Mouse (Mus musculus) ES-E14 (cell line): ENCODE measurements at regions not wholly inside any gene's neighbourhood (a gene's known extent, or its start where the extent isn't known, plus 50 kb on each side); places are given as distances from the start of the nearest gene placed in this dataset.
"Not testable (repeated sequence)": the region's sequence is repeated elsewhere in the genome, so short reads cannot be mapped to it uniquely, and the experiment has no call there.

Experiments
- DNase-seq: peaks from one replicate; pipeline ENCODE4 v3.0.0-alpha.2; 2013; ENCODE audit warnings: low read depth, low spot score
- H3K27ac ChIP-seq: 2 replicates; pipeline ENCODE4 v1.5.1; 2012; ENCODE audit warnings: low read depth, mild to moderate bottlenecking, low read length, moderate library complexity, mixed read lengths; ENCODE audit not compliant: poor library complexity, insufficient read depth, severe bottlenecking
- H3K36me3 ChIP-seq: 2 replicates; pipeline ENCODE4 v1.6.1; 2012; ENCODE audit warnings: mild to moderate bottlenecking, low read length, moderate library complexity, mixed read lengths; ENCODE audit not compliant: control insufficient read depth, poor library complexity, insufficient read depth, severe bottlenecking
- H3K4me1 ChIP-seq, 2 experiments: fragments of 150-350 bp in 1 of 2; sonication (generic) in 1 of 2; 2 replicates each; pipeline ENCODE4 v1.6.1; 2012; ENCODE audit warnings: low read length in 2 of 2, mild to moderate bottlenecking in 1 of 2, mixed read lengths in 1 of 2; ENCODE audit not compliant: control insufficient read depth in 2 of 2, insufficient read depth in 2 of 2, poor library complexity in 1 of 2
- H3K4me3 ChIP-seq, 2 experiments: fragments of 150-350 bp in 1 of 2; sonication (generic) in 1 of 2; 2 replicates each; pipeline ENCODE4 v1.5.1; 2012; ENCODE audit warnings: low read length in 2 of 2, low read depth in 1 of 2, mild to moderate bottlenecking in 1 of 2, mixed read lengths in 1 of 2; ENCODE audit not compliant: insufficient read depth in 1 of 2, poor library complexity in 1 of 2, severe bottlenecking in 1 of 2
- H3K9ac ChIP-seq: 2 replicates; pipeline ENCODE4 v1.6.1; 2012; ENCODE audit warnings: low read depth, mild to moderate bottlenecking, low read length, mixed read lengths; ENCODE audit not compliant: poor library complexity, insufficient read depth, severe bottlenecking
- H3K9me3 ChIP-seq: fragments of 150-350 bp; sonication (generic); 2 replicates; pipeline ENCODE4 v1.6.1; 2012; ENCODE audit warnings: low read depth, mild to moderate bottlenecking, low read length; ENCODE audit not compliant: control insufficient read depth, insufficient read depth
- CHD2 ChIP-seq: IDR thresholded peaks from 2 replicates; pipeline ENCODE4 v1.6.1; 2014; ENCODE audit warnings: mild to moderate bottlenecking, low read depth, low read length, inconsistent platforms
- HCFC1 ChIP-seq: IDR thresholded peaks from 2 replicates; pipeline ENCODE4 v1.6.1; 2012; ENCODE audit warnings: low read length, inconsistent platforms, borderline replicate concordance; ENCODE audit not compliant: insufficient read depth
- MAFK ChIP-seq: IDR thresholded peaks from 2 replicates; pipeline ENCODE4 v1.6.1; 2014; ENCODE audit warnings: mild to moderate bottlenecking, low read depth, low read length, inconsistent platforms; ENCODE audit not compliant: insufficient read depth
- ZC3H11A ChIP-seq: IDR thresholded peaks from 2 replicates; pipeline ENCODE4 v1.6.1; 2012; ENCODE audit warnings: low read depth, mild to moderate bottlenecking, inconsistent platforms, low read length, borderline replicate concordance
- ZNF384 ChIP-seq: IDR thresholded peaks from 2 replicates; pipeline ENCODE4 v1.6.1; 2012; ENCODE audit warnings: low read depth, low read length, inconsistent platforms
- in situ Hi-C, 2 experiments: fragments of 600-800 bp; cut with MboI; formaldehyde crosslinking; loops; one replicate each; pipeline ENCODE4 v1.15.1; 2025; ENCODE audit warnings: low sequenced_read_pairs in 2 of 2, inconsistent platforms in 1 of 2; ENCODE audit not compliant: unreplicated experiment in 2 of 2

DNA sequence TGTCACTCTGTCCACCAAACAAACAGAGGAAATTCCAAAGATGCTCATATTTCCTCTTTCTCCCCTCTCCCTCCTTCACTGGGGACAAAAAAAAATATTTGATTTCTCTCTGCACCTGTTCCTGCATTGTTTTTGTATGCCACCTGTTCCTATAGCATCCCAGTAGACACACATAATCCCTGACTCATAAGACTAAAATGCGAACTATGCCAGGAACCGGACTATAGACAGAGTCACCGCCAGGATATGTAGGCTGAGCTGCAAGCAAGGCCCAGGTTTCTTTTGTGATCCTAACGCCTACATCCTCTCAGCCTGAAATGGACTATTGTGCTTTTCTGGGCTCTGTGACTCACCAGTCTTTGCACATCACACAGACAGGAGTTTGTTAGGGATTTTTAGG lies 116.9 kb upstream of the Hpf1 start:
- Histone ChIP-seq H3K4me3 (no peak overlapping the region), H3K9me3 (no peaks in the 10 kb centered on the region), H3K9ac (no peak overlapping the region), H3K27ac (no peak overlapping the region), H3K4me1 (no peaks in the 10 kb centered on the region), H3K36me3 (no peaks in the 10 kb centered on the region)
- peak; percentile 4 for DNase-seq
- in situ Hi-C loops: no loop called here
- TF ChIP-seq ZC3H11A (no peak), CHD2 (no peak), MAFK (no peak), HCFC1 (no peak), ZNF384 (0 out of 2 replicates have a peak, but pooled peaks have one; percentile 55)

DNA sequence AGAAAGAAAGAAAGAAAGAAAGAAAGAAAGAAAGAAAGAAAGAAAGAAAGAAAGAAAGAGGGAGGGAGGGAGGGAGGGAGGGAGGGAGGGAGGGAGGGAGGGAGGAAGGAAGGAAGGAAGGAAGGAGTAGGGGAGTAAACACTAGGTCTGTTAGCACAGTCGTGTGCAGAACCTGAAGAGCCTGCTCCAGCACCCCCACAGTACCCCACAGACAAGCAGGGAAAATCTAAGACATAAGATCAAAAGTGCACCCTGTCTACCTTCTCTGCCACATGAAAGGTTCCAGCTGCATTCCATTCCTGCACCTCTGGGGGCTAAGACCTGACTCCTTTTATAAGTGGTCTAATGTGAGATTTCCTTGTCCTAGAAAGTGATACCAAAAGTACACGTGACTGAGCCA lies 114.0 kb upstream of the Hpf1 start:
- H3K9ac ChIP-seq, H3K4me1 ChIP-seq, H3K4me3 ChIP-seq, in situ Hi-C loops, H3K36me3 ChIP-seq, H3K27ac ChIP-seq, DNase-seq, H3K9me3 ChIP-seq: not testable (repeated sequence)

DNA sequence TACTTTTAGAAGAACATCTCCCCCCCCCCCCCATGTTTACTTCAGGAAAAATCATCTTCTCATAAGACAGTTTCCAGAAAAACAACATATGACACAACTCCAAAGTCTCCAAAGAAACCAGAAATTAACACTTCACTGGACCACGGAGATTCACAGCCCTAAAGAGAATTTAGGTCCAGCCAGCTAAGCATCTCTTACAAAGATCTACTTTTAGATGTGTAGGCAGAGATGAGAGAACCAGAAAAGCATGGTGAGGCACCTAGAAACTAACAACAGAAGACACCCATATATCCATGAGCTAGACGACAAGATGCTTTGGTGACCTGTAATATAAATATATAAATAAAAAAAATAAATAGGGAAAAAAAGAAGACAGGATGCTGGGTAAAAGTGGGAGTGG lies 105.2 kb upstream of the Hpf1 start:
- no peaks in the 10 kb centered on the region for H3K9me3 ChIP-seq
- no peak overlapping the region for H3K9ac ChIP-seq
- in situ Hi-C loops: no loop called here
- no peak overlapping the region for H3K27ac ChIP-seq
- DNase-seq: no peak
- no peaks in the 10 kb centered on the region for H3K36me3 ChIP-seq
- no peaks in the 10 kb centered on the region for H3K4me1 ChIP-seq
- no peak overlapping the region for H3K4me3 ChIP-seq
- no peak for TF ChIP-seq ZNF384
- no peak for TF ChIP-seq ZC3H11A
- TF ChIP-seq CHD2: no peak
- no peak for TF ChIP-seq MAFK
- TF ChIP-seq HCFC1: no peak

DNA sequence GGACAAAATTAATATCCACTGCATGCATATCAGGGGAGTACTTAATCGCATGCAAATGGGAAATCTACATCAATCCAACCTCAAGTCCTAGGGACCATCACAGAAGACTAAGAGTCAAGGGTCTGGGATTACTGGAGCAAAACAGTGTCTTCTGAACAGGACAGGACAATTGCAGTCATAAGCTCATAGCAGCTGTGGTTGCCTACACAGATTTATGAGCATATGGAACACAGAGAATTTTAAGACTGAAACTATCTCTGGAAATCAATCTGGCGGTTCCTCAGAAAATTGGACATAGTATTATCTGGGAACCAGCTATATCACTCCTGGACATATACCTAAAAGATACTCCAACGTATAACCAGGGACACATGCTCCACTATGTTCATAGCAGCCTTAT lies 99.8 kb upstream of the Hpf1 start:
- no peak overlapping the region for H3K9ac ChIP-seq
- TF ChIP-seq CHD2 (no peak), ZNF384 (no peak)
- no peak for DNase-seq
- H3K4me3 ChIP-seq: no peak overlapping the region
- H3K27ac ChIP-seq: no peak overlapping the region
- H3K9me3 ChIP-seq: no peaks in the 10 kb centered on the region
- no peaks in the 10 kb centered on the region for H3K4me1 ChIP-seq
- no peaks in the 10 kb centered on the region for H3K36me3 ChIP-seq
- in situ Hi-C loops: no loop called here

DNA sequence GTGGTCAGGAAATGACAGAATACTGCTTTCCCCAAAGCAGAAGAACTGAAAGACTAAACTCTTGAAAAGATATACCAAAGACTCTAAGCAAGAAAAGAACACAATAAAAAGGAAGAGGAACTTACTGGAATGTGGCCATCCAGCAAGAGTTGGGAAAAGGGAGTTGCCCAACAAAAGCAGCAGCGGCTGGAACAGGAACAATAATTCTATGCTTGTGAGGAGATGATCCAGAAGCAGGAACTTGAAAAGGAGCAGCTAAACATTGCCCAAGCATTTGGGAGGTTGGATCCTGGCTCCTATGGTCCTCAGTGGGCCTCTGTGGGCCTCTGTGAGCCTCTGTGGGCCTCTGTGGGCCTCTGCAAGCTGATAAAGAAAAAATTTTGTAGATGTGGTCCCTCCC lies 97.7 kb upstream of the Hpf1 start:
- no peak for TF ChIP-seq MAFK
- TF ChIP-seq ZNF384: no peak
- TF ChIP-seq HCFC1: no peak
- TF ChIP-seq CHD2: no peak
- no peak for TF ChIP-seq ZC3H11A
- H3K9ac ChIP-seq: no peak overlapping the region
- H3K9me3 ChIP-seq: no peaks in the 10 kb centered on the region
- in situ Hi-C loops: no loop called here
- H3K4me3 ChIP-seq: no peak overlapping the region
- no peak overlapping the region for H3K27ac ChIP-seq
- no peak for DNase-seq
- no peaks in the 10 kb centered on the region for H3K4me1 ChIP-seq
- H3K36me3 ChIP-seq: no peaks in the 10 kb centered on the region
